Mouse (Mus musculus) right cerebral cortex, postnatal 14 days (tissue): ENCODE measurements around the gene Rab3ip.

Source experiments
- DNase-seq: peaks from one replicate; pipeline ENCODE4 v3.0.0; 2022

Gene Rab3ip

DNA sequence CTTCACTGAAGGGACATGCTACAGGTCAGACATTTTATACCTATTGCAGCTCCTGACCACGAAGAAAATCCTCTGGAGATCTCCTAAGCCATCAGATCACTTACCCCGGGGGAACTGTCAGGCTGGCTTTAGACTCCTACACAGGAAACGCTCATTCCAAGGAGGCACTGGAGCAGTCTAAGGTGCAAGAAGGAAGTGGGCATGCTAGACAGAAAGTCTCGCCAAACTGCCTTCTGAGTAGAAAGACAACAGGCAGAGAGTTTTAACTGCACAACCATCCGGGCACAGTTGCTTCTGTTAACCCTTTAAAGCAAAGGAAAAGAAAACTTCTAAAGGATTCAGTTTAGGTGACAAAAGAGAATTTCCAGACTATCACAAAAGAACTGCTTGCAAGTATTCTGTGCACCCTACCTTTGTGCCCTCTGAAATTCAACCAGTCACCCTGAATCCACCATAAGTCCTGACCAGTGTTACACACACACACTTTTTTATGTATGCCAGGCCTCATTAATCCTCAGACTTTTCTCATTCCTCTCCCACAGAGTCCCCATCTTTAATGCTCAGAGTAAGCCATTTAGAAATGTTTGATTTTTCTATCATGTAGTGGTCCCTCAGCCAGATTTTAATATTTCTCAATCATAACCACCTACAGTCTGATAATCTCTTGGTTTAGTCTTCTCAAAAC is 7.4 kb upstream of the Rab3ip start:
- DNase-seq, result no peak

DNA sequence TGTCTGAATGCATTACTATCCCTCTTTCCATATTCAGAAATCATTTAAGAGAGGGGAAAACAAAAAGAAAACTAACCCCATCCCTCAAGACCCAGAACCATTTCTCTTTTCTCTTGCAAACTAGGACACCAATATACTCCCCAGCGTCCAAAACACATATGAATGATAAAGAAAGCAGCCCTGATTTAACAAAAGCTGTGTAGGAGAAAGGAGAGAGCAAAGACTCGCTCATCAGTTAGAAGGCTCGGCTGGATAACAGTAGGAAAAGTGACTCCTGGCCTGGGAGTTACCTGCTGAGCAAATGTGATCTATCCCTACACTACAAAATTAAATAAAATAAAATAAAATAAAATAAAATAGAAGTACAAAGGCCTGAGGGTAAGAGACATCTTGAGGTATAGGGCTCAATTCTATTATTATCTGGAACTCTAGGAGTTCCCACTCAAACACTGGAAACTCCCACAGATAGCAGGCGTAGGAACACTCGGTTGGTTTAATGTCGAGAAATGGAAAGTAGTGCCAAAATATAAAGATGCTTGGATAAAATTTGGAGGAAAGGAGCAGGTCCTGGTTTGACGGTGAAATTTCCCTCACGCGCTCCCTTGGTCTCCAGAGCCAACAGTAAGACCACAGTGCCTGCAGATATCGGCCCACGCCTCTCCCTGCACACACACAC is 6.1 kb upstream of the Rab3ip start:
- DNase-seq, result no peak

DNA sequence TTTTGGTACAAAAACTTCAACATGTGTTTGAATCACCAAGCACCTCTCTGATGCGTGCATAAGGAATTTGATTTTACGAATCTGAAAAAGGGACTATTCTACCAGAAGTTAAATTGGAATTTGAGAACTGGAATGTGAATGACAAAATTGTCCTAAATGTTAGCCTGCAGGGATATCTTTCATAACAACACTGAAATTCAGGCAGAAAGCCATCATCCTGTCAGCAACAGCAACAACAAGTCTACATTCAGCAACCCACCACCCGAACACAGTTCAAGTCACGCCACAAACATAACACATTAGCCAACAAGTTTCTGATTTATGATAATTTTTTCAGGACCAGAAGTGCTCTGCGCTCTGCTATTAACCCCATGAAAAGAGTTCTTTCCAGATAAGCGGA is 4.6 kb upstream of the Rab3ip start:
- no peak for DNase-seq

DNA sequence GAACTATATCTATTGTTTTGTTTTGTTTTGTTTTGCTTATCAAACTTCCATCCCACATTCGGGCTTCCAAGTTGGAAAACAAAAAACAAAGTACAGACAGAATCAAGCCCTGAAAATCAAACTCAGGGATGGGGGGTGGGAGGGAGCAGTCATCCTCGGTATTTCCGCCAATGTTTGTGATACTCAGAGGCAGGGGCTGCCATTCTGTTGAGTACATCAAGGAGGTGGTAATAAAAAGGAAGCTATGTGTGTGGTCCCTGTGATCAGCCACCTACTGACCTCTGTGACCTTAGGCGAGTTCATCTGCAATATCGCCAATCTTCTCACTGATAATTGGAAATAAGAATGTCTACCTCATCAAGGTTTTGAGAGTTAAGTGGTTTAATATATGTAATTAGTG is 317 bp upstream of the Rab3ip start:
- no peak for DNase-seq

DNA sequence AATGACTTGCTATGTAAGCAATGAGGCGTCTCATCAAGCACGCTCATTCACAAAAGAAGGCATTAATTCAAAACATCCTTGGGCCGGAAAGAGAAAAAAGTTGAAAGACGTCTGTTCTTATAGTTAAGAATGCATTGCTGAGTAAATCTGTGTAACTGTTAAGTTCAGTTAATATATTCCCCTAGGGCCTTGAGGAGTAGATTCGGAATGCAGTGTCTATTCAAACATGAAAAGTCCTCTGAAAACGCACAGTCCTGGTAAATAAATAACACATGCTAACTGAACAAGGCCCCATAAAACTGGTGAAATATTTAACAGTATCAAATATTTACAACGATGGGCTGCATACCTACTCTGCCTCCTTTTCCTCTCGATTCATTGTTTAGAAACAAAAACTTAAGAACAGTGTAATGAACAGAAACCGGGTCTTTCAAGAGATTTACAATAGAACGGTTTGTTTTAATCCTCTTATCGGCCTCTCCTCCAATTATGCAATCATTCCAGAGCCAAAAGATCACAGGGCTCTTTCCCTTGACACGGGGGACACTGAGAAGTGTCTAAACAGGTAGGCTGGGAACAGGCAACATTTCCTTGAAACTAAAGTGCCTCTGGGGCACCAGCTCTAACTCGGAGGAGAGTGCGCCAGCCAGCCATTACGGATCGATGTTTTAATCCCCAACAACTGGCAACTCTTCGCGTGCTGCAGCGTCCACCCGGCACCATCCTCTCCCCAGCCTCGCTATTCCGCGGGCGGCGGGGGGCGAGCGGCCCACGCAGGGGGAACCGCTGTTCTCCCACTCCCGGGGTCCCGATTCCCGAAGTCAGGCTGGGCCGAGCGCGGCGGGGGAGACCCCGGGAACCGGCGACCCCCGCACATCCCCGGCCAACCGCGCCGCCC is 1.2 kb downstream of the Rab3ip start:
- DNase-seq, result peak; percentile 22

DNA sequence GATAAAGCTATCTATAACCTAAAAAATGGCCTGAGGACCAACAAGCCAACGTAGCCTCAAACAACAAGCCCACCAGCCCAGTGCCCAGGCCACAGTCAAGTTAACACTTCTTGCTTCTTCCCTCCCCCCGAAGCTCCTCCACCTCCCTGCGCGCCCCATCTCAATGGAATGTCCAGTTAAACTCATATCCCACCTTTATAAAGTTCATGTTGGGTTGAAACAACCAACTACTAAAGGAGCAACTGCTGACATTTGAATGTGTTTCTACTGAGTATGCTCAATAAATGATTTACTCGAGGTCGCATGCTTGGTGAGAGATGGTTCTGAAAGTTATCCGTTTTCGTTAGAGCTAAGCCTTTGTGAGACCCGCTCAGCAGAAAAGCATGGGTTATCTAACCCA is 2.2 kb downstream of the Rab3ip start:
- no peak for DNase-seq

DNA sequence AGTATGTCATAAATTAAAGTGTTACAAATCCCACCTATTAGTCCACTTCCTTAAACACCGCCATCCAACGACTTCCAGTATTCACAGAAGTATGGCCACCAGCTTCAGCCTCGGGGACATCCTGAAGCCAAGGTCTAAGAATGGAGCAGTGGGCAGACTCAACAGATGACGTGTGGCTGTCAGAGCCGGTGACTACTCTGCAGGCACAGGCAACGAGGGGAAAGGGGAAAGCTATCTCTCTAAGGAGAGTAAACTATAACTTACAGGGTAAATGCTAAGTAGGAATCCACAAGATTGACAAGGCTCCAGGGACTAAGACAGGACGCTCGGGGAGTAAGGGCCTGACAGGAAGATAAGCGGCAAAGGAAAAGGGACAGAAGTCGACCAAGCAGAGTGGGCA is 5.6 kb downstream of the Rab3ip start:
- no peak for DNase-seq

DNA sequence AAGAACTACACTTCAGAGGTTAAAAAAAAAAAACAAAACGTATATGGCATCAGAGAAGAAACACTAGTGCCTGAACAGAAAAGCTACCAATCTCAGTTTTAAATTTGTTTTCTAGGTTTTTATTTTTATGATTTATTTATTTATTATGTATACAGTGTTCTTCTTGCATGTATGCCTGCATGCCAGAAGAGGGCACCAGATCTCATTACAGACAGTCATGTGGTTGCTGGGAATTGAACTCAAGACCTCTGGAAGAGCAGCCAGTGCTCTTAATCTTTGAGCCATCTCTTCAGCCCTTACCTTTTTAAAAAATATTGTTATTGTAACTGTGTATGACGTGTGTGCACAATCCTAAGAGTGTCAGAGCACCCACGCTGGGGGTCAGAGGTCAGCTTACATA is 6.4 kb downstream of the Rab3ip start:
- no peak for DNase-seq

DNA sequence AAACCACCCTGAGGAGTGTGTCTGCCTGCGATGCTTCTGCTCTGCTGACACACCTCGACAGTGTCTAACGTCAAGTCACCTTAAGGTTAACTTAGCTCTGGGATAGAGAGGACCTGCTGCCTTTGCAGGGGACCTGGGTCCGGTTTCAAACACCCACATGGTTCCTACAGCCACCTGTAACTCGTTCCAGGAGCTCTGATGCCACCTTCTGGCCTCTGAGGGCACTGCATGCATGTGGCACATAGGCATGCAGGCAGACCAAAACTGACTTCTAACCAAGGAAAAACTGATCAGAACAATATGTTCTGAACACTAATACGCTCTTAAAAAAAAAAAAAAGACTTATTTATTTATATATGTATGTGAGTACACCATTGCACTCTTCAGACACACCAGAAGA is 7.5 kb downstream of the Rab3ip start:
- DNase-seq, result peak; percentile 35

DNA sequence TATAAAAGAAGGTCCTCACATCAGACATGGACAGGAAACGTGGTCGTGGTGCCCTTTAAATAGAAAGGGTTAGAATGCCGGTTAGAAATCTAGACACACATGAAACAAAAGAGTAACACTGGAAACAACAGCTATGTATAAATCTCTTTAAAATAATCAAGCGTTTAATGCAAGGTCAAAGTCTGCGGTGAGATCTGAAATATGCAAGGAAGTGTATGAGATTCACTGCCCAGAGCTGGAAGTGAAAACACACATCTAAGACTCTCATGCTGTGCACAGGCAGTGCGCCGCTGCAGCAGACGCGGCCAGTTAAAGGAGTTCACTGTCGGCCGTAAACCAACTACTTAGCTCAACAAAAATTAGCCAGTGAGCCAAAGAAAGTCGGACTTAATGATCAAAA is 15.5 kb downstream of the Rab3ip start:
- no peak for DNase-seq

DNA sequence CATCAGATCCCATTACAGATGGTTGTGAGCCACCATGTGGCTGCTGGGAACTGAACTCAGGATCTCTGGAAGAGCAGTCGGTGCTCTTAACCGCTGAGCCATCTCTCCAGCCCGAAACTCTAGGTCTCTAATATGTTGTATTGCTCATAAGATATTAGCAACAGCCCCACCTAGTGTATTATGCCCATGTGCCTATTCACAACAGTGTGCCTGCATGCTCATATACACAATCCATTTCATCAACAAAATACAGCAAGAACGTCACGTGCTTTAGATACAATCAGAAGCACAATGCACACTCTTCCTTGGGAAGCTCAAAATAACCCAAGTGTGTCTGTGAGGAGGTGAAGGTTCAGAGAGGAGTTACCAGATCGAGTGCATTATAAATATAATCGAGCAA is 16.8 kb downstream of the Rab3ip start:
- DNase-seq, result no peak

DNA sequence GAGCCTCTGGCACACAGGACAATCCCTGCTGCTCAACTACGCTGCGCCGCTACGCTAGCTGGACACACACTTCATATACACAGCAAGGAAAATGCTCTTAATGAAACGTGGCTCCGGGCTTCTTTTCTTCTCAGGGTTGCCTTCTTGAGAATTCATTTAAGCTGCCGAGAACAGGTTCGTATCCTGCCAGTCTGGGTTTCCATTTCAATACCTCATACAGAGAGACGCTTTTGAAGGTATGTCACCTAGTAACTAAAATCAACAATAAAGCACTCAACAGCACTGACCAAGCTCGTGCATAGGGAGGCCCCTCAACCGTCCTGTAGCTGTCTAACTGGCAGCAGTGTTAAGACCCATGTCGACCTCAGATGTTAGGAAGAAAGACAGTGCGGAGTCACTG is 18.2 kb downstream of the Rab3ip start:
- DNase-seq, result no peak

DNA sequence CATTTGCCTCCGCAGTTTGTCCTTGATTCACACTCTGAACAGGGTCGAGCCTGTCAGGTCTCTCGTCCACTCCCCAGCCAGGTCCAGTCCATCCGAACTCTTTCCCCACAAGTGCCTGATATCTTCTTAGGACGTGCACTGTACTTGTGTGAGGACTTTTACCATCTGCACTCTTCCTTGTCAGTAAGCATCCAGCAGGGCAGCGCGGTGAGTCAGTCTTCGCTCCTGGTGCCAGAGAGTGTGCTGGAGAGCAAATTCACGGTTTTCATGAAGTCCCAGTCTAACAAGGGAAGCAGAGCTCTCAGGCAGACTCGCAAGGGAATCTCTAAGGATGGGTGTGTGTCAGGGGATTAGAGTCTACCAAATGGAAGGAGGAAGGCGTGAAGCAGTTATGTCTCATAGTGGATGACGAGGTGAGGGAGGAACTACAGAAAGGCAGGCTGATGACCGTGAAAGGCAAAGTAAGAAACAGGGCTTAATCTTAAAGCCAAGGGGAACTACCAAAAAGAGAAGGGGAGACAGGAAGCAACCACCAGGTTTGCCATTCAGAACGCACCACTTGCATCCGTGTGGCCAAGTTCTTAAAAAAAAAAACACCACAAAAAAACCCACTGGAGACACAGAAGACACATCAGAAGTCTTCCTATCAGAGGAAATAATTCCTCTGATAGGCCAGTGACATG is 18.9 kb downstream of the Rab3ip start:
- no peak for DNase-seq

DNA sequence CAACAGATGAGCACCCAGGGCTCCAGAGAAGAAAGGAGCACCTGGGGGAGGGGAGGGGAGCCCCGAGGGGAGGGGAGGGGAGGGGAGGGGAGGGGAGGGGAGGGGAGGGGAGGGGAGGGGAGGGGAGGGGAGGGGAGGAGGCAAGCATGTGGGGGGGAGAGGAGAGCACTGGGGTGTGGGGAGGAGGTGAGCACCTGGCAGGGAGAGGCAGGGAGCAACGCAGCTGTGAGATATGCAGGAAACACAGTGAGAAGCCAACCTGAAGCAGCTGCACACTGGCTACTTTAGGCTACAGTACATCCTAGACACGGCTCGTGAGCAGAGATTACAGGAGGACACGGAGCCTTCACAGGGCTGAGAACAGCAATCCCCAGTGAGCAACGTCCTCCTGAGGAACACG is 19.6 kb downstream of the Rab3ip start:
- no peak for DNase-seq

DNA sequence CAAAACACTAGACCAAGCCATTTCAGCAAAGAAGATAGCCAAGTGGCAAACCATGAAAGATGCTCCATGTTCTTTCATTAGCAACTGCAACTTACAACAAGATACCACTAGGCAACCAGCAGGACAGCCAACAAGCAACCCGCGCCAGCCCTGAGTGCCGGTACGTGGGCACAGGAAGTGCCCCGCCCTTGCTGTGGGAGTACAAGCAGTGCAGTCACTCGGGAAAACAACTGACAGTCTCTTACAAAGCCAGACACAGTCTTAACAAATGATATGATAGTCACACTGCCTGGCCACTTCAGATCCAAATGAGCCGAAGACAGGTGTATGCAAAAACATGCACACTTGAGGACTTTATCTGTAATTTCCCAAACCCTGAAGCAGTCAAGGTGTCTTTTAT is 20.1 kb downstream of the Rab3ip start:
- DNase-seq, result no peak

DNA sequence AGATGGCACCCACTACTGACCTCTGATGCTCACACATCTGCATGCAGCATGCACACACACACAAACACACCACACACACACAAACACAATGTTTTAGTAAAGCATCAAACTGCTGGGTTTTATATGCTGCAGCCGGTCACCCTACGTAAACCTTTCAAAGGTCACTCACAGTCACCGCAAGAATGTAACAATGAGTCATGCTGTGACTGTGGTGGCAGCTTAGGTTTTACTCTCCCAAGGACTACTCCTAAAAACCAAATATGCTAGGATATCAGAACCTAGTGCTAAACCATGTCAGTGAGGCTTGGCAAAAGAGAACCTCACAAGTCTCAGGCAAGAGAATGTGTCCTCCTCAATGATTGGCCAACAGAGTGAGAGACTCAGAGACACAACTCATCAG is 21.7 kb downstream of the Rab3ip start:
- DNase-seq, result no peak

DNA sequence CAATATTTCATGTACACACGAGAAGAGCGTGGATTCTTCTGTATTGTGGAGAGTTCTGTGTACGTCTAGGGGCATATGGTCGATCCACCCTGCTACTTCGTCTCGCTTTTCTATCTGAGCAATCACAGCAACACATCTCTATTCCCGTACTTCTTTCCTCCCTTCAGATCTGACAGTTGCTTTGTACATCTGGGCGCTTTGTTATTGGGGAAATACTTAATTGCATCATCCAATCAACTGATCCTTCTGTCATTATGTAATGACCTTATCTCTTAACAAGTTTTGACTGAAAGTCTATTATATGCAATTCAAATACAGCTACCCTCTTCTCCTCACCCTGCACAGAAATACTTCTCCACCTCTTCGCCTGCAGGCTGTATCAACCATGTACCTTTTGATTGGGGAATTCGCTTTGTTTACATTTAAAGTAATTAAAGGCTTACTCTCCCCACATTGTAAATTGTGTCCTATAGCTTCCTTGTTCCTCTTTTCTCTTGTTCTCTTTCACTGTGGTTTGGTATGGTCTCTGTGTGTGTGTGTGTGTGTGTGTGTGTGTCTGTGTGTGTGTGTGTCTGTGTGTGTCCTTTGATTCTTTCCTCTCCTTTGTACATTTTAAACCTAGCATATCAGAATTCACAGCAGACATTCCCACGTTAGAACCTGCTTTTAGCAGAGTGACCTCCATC is 24.0 kb downstream of the Rab3ip start:
- DNase-seq, result no peak

DNA sequence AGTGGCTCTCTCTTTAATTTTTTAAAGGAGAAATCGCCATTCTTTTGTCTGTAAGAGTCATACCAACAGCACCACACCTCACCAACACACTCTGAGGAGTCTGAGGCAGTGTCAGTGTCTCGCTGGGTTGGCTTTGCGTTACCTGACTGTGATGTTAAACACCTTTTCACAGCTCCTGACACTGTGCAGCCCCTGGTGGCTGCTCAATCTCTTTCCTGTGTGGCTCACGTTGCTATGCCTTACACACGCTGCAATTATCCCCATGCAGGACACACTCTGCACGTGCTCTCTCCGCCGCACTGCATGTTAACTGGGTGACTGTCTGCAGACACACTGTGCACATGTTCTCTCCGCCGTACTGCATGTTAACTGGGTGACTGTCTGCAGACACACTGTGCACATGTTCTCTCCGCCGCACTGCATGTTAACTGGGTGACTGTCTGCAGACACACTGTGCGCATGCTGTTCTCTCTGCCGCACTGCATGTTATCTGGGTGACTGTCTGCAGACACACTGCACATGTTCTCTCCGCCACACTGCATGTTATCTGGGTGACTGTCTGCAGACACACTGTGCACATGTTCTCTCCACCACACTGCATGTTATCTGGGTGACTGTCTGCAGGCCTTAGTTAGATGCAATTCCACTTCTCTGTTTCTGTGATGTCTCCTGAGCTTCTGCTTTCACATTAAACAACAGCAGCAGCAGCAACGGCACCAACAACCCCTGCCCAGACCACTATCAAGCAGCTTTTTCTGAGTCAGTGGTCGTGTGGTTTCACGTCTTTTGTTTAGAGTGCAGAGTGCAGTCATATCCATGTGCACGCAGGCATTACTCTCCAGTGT is 26.7 kb downstream of the Rab3ip start:
- no peak for DNase-seq

DNA sequence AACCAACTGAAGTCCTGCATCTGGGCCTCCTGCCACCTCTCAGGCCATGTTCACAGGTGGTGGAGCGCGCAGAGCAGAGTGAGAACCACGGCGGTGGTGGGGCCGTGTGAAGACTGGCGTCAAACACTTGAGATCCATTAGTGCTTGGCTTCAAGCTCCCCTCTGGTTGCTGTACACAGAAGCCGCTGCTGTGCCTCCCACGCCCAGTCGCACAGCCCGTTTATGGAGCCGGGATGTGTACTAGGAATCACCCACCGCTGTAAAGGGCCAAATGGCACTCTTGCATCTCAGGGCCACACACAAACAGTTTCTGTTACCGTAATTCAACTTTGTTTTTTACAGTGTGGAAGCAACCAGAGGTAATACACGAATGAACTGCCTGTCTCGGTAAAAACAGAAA is 28.4 kb downstream of the Rab3ip start:
- DNase-seq, result no peak

DNA sequence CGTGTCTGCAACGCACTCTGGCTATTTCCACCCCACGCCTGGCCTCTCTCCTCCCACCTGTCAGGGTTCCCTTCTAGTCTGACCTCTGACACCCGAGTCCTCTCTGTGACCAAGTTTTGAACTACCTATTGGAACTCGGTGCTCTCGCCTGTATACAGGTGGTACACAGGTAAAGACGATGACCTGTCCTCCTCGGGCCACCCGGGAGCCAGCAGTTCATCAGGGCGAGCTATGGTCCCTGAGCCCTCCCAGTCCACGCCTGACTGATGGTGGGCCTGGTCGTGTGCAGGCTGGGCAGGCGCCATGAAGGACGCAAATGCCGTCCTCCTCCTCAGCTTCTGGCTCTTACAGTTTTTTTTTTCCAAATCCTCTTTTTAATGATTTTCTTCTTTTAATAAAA is 29.2 kb downstream of the Rab3ip start:
- no peak for DNase-seq

DNA sequence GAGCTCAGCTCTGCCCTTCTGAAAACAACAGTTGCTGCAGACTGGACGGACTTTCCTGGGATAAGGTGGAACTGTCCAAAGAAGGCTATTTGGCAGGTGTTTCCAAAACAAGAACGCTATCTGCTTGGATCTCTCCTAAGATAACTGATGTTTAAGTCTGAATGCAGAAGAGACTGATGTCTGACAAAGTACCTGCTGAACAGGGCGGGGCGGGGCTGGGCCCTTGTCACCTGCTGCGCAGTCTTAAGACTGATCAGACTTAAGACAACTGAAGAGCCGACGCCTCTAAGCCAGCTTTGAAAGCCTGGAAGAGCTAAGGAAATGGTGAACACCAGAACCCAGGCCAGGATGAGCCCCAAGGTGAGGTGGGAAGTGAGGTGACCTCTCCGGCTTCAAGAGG is 29.9 kb downstream of the Rab3ip start:
- DNase-seq, result no peak
